Mouse (Mus musculus) forebrain, embryonic 11.5 days (tissue): Measurements from ENCODE around the gene Vash2. TPM values are rescaled to one million over a fixed set of nuclear protein-coding genes. Genes with fewer than 3 reads are reported as not detected.

ENCODE experiments used
- ATAC-seq: fragments of 200-750 bp; cut with Nextera tagmentation; replicated peaks from 2 replicates; pipeline ENCODE4 v1.8.0; 2017; ENCODE audit warnings: moderate TSS enrichment; ENCODE audit not compliant: low FRiP score
- DNase-seq: peaks from one replicate; pipeline ENCODE4 v3.0.0-alpha.2; 2017; ENCODE audit warnings: low spot score
- H3K27ac ChIP-seq: fragments of 300-500 bp; sonication (generic); 2 replicates; pipeline ENCODE4 v1.5.1; 2014; ENCODE audit warnings: low read depth, low read length
- H3K27me3 ChIP-seq: fragments of 300-500 bp; sonication (generic); 2 replicates; pipeline ENCODE4 v1.6.1; 2014; ENCODE audit warnings: mild to moderate bottlenecking, low read length, mixed read lengths; ENCODE audit not compliant: control insufficient read depth, insufficient read depth
- H3K36me3 ChIP-seq: fragments of 300-500 bp; sonication (generic); 2 replicates; pipeline ENCODE4 v1.6.1; 2014; ENCODE audit warnings: mild to moderate bottlenecking, low read length, moderate library complexity, mixed read lengths; ENCODE audit not compliant: control insufficient read depth, insufficient read depth
- H3K4me1 ChIP-seq: fragments of 300-500 bp; sonication (generic); replicated peaks from 2 replicates; pipeline ENCODE4 v1.6.1; 2014; ENCODE audit warnings: low read length, mixed read lengths; ENCODE audit not compliant: control insufficient read depth, insufficient read depth
- H3K4me2 ChIP-seq: fragments of 300-500 bp; sonication (generic); 2 replicates; pipeline ENCODE4 v1.6.1; 2014; ENCODE audit warnings: low read depth, mild to moderate bottlenecking, low read length, moderate library complexity, mixed read lengths; ENCODE audit not compliant: severe bottlenecking
- H3K4me3 ChIP-seq: fragments of 300-500 bp; sonication (generic); 2 replicates; pipeline ENCODE4 v1.5.1; 2014; ENCODE audit warnings: low read depth, low read length
- H3K9ac ChIP-seq: fragments of 300-500 bp; sonication (generic); 2 replicates; pipeline ENCODE4 v1.6.1; 2014; ENCODE audit warnings: low read length
- H3K9me3 ChIP-seq: fragments of 300-500 bp; sonication (generic); 2 replicates; pipeline ENCODE4 v1.6.1; 2016; ENCODE audit warnings: low read length, mixed read lengths; ENCODE audit not compliant: control insufficient read depth
- WGBS: fragments of 180-500 bp; shearing (Covaris S2); extraction: QIAGEN DNeasy Blood & Tissue Kit; methylation state at CpG from one replicate; pipeline ENCODE4 v1.1.7; 2014; 5-methylcytosine and 5-hydroxymethylcytosine counted together
- polyA plus RNA-seq: library from polyadenylated mRNA; unstranded; fragments of >200 nt; fragmentation: Nextera tagmentation; extraction: Ambion mirVana; gene quantifications from 2 replicates; pipeline ENCODE4 v1.2.1, GENCODE M21; 2014

Vash2 gene
- polyA plus RNA-seq, 1 experiment from 2014 or later, result 53.2 TPM

- no peak for DNase-seq
- H3K9me3 ChIP-seq, result no peaks in the 10 kb centered on the region
- 88% methylated on average over 7 of the region's 7 CpGs for WGBS
- no peaks in the 10 kb centered on the region for H3K27me3 ChIP-seq
- no peaks in the 10 kb centered on the region for H3K4me1 ChIP-seq
- H3K9ac ChIP-seq, result no peak overlapping the region
- no peak for ATAC-seq
- no peak overlapping the region for H3K4me3 ChIP-seq
- no peak overlapping the region for H3K27ac ChIP-seq
- no peak overlapping the region for H3K4me2 ChIP-seq
- H3K36me3 ChIP-seq, result no peaks in the 10 kb centered on the region
Measured at GRCm38 (mm10) chr1:190968010-190968409, 11.1 kb downstream of the Vash2 start.

DNA sequence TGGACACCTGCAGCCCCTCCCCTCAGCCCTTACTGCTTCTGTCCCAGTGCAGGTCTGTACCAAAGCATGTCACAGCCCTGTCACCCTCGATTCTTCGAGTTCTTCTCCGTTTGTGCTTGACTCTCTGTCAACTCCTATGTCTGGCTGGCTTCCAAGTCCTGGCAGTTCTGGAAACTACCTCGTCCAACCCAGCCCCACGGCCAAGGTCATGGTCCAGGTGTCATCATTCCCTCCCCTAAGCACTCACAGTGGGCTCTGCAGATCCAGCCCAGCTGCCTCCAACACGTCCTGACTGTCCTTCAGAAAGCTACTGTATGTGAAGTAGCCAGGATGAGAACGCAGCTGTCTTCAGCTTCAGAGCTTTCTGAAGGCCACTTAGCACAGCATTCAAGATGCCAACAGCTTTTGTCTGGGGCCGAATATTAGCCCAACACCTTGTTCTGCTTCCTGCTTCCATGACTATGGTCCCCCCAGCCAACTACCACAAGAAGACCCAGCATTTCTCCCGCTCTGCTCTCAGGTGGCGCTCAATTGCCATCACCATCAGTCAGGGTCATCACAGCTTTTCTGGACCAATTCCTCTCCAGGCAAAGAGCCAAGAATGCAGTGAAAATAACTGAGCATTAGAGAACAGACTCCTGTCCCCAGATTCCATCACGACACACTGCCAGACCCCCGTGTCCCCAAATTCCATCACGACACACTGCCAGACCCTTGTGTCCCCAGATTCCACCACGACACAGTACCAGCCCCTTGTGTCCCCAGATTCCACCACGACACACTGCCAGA lies 13.9 kb downstream of the Vash2 start:
- Histone ChIP-seq H3K9ac (no peak overlapping the region), H3K4me2 (no peak overlapping the region), H3K36me3 (no peaks in the 10 kb centered on the region; the same call in 1 of the 2 replicates), H3K4me3 (no peak overlapping the region), H3K27me3 (no peaks in the 10 kb centered on the region), H3K4me1 (no peaks in the 10 kb centered on the region), H3K9me3 (no peaks in the 10 kb centered on the region), H3K27ac (no peak overlapping the region)
- DNase-seq (no peak), ATAC-seq (no peak)
- 94% methylated on average over 15 of the region's 15 CpGs for WGBS

GRCm38 (mm10) chr1:190962760-190963159 lies 16.3 kb downstream of the Vash2 start:
- no peaks in the 10 kb centered on the region for H3K9me3 ChIP-seq
- no peak overlapping the region for H3K4me2 ChIP-seq
- H3K36me3 ChIP-seq, result peaks cover 6% of the 10 kb centered on the region
- no peak overlapping the region for H3K27ac ChIP-seq
- DNase-seq (no peak), ATAC-seq (no peak; the same call in 1 of the 2 replicates)
- no peak overlapping the region for H3K9ac ChIP-seq
- H3K4me3 ChIP-seq, result no peak overlapping the region
- H3K27me3 ChIP-seq, result no peaks in the 10 kb centered on the region
- WGBS, result 94% methylated on average over 3 of the region's 3 CpGs
- no peaks in the 10 kb centered on the region for H3K4me1 ChIP-seq

GRCm38 (mm10) chr1:190958821-190959220 lies 20.3 kb downstream of the Vash2 start:
- no peak overlapping the region for H3K4me2 ChIP-seq
- H3K4me3 ChIP-seq, result no peak overlapping the region
- peaks cover 11% of the 10 kb centered on the region for H3K36me3 ChIP-seq
- no peak overlapping the region for H3K9ac ChIP-seq
- no peaks in the 10 kb centered on the region for H3K9me3 ChIP-seq
- no peak for ATAC-seq
- no peak for DNase-seq
- 92% methylated on average over 5 of the region's 5 CpGs for WGBS
- no peaks in the 10 kb centered on the region for H3K27me3 ChIP-seq
- H3K4me1 ChIP-seq, result no peaks in the 10 kb centered on the region
- no peak overlapping the region for H3K27ac ChIP-seq

DNA sequence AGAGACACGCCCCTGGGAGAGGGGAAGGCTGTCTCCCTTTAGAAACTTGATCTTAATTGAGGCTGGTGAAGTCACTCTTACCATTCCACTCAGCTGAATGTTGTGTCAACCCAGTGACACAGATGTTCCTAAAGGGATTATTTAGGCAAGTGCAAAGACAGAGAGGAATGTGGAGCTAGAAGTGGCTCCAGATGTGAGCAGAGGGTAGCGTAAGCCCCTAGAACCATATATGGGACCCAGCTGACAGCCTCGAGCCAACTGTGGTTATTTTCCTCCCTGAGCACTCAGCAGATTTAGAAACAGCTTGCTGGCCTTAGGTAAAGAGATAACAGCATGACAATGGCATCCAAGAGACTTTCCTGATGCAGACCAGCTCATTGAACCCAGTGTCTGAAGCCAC lies 26.1 kb downstream of the Vash2 start:
- no peak overlapping the region for H3K27ac ChIP-seq
- H3K36me3 ChIP-seq, result peaks cover 7% of the 10 kb centered on the region; the same call in 1 of the 2 replicates
- H3K27me3 ChIP-seq, result no peaks in the 10 kb centered on the region
- H3K4me2 ChIP-seq, result no peak overlapping the region
- ATAC-seq (no peak), DNase-seq (no peak)
- H3K9ac ChIP-seq, result no peak overlapping the region
- no peaks in the 10 kb centered on the region for H3K4me1 ChIP-seq
- no peak overlapping the region for H3K4me3 ChIP-seq
- no peaks in the 10 kb centered on the region for H3K9me3 ChIP-seq
- WGBS, result 80% methylated on average over 3 of the region's 3 CpGs

GRCm38 (mm10) chr1:190951014-190951413 lies 28.1 kb downstream of the Vash2 start:
- H3K27ac ChIP-seq, result no peak overlapping the region
- H3K9ac ChIP-seq, result no peak overlapping the region
- H3K9me3 ChIP-seq, result no peaks in the 10 kb centered on the region
- 89% methylated on average over 5 of the region's 5 CpGs for WGBS
- DNase-seq (no peak), ATAC-seq (no peak)
- no peaks in the 10 kb centered on the region for H3K27me3 ChIP-seq
- H3K4me2 ChIP-seq, result no peak overlapping the region
- H3K4me1 ChIP-seq, result no peaks in the 10 kb centered on the region
- H3K4me3 ChIP-seq, result no peak overlapping the region
- H3K36me3 ChIP-seq, result peaks cover 2% of the 10 kb centered on the region; the same call in 1 of the 2 replicates

GRCm38 (mm10) chr1:190948846-190949245 lies 30.2 kb downstream of the Vash2 start:
- WGBS, result 93% methylated on average over 17 of the region's 17 CpGs
- H3K4me2 ChIP-seq, result no peak overlapping the region
- no peaks in the 10 kb centered on the region for H3K27me3 ChIP-seq
- no peak overlapping the region for H3K27ac ChIP-seq
- H3K9me3 ChIP-seq, result no peaks in the 10 kb centered on the region
- H3K4me1 ChIP-seq, result no peaks in the 10 kb centered on the region
- peaks cover 2% of the 10 kb centered on the region for H3K36me3 ChIP-seq
- H3K9ac ChIP-seq, result no peak overlapping the region
- no peak for ATAC-seq
- no peak overlapping the region for H3K4me3 ChIP-seq
- DNase-seq, result no peak

- WGBS, result 94% methylated on average over 7 of the region's 7 CpGs
- no peak overlapping the region for H3K27ac ChIP-seq
- H3K9ac ChIP-seq, result no peak overlapping the region
- no peaks in the 10 kb centered on the region for H3K9me3 ChIP-seq
- no peak for DNase-seq
- H3K4me1 ChIP-seq, result no peaks in the 10 kb centered on the region
- peaks cover 2% of the 10 kb centered on the region for H3K36me3 ChIP-seq
- no peak overlapping the region for H3K4me2 ChIP-seq
- no peak for ATAC-seq
- H3K27me3 ChIP-seq, result no peaks in the 10 kb centered on the region
- no peak overlapping the region for H3K4me3 ChIP-seq
Measured at GRCm38 (mm10) chr1:190948439-190948838, 30.7 kb downstream of the Vash2 start.

DNA sequence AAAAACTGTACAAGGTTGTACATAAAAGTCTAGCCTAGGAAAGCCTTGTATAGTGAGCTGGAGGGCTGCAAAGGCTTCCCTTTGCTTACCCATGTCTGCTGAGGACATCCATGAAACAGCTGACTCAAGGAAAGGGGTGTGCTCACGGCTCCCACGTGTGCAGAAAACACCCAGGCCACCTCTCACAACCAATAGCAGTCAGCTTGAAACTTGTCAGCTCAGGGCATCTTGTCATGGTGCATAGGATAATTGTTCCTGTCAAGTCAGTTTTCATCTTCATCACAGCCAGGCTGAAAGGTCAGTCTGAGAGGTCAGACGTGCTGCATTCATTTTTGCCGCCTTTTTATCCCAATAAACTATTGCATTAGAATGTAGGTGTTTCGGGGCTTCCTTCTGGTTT lies 31.1 kb downstream of the Vash2 start:
- no peak overlapping the region for H3K27ac ChIP-seq
- no peak overlapping the region for H3K4me3 ChIP-seq
- H3K9me3 ChIP-seq, result no peaks in the 10 kb centered on the region
- H3K4me1 ChIP-seq, result no peaks in the 10 kb centered on the region
- DNase-seq, result no peak
- no peaks in the 10 kb centered on the region for H3K27me3 ChIP-seq
- no peak overlapping the region for H3K4me2 ChIP-seq
- ATAC-seq, result no peak
- 86% methylated on average over 5 of the region's 5 CpGs for WGBS
- H3K9ac ChIP-seq, result no peak overlapping the region
- H3K36me3 ChIP-seq, result peaks cover 2% of the 10 kb centered on the region
